Mouse (Mus musculus) C2C12 (cell line): ENCODE measurements around the gene Gm21818. TPM values are rescaled to one million over a fixed set of nuclear protein-coding genes. Genes with fewer than 3 reads are reported as not detected.
"Not testable (repeated sequence)": the region's sequence is repeated elsewhere in the genome, so short reads cannot be mapped to it uniquely, and the experiment has no call there.

Experiments
- H3K27me3 ChIP-seq: one replicate; pipeline ENCODE4 v1.6.1; 2011; ENCODE audit not compliant: control insufficient read depth, insufficient read depth, insufficient read length
- H3K36me3 ChIP-seq: one replicate; pipeline ENCODE4 v1.6.1; 2011; ENCODE audit not compliant: control insufficient read depth, insufficient read depth
- H3K4me3 ChIP-seq: one replicate; pipeline ENCODE4 v1.5.1; 2011; ENCODE audit warnings: mild to moderate bottlenecking, control low read depth; ENCODE audit not compliant: poor library complexity, insufficient read depth, severe bottlenecking
- H3K79me2 ChIP-seq: one replicate; pipeline ENCODE4 v1.6.1; 2011; ENCODE audit not compliant: control insufficient read depth, insufficient read depth
- H3K79me3 ChIP-seq: one replicate; pipeline ENCODE4 v1.6.1; 2011; ENCODE audit warnings: low read depth, control low read depth
- H3ac ChIP-seq: one replicate; pipeline ENCODE3; 2011; ENCODE audit warnings: low read depth; ENCODE audit not compliant: control insufficient read depth, insufficient read length
- long read RNA-seq, 2 experiments: library from polyadenylated mRNA; unstranded; transcript quantifications; one replicate each; pipeline ENCODE4 v2.0.0; 2019 to 2020
- polyA plus RNA-seq: library from polyadenylated mRNA; unstranded; fragments of >200 nt; fragmentation: generic; extraction: Trizol; gene quantifications from one replicate; pipeline ENCODE4 v1.2.1, GENCODE M21; 2012; ENCODE audit warnings: missing spikeins

Gene Gm21818
- polyA plus RNA-seq = not detected
- long read RNA-seq, experiment 1 = 0 reads
- long read RNA-seq, experiment 2 = 0 reads

DNA sequence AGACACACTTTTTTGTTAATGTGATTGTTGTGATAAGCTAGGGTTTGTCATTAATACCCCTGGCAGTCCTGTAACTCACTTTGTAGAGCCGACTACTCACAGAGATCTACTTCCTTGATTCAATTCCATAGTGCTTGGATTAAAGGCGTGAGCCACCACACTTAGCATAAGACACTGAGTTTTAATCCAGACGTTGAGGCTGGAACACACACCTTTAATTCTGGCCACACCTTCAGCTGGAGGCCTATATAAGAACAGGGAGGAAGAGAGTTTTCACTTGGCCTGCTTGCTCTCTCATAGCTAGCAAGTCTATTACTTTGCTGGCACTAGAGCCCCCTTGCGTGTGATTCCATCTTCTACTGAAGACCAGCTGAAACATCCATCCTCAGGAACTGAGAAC lies at the start of gene Gm21818:
Gm21818 (plus strand) TSS at position 301 of the 400 bp plus-strand sequence.
- not testable (repeated sequence) for H3K79me2 ChIP-seq, H3K79me3 ChIP-seq, H3ac ChIP-seq, H3K36me3 ChIP-seq, H3K27me3 ChIP-seq, H3K4me3 ChIP-seq

DNA sequence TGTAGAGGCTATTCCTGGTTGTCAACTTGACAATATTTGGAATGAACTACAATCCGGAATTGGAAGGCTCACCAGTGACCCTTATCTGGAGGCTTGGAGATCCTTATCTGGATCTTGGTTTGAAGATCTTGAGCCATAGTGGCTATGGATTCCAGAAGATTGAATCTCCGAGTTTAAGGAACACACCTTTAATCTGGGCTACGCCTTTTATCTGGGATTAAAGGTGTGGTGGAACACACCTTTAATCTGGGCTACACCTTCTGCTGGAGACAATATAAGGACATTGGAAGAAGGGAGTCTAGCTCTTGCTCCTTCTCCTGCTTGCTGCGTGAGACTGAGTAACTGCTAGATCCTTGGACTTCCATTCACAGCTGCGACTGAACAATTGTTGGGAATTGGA lies 32.3 kb upstream of the Gm21818 start, which contains the start of gene Gm20767:
Gm20767 (plus strand) TSS at position 301 of the 400 bp plus-strand sequence.
- not testable (repeated sequence) for H3K36me3 ChIP-seq, H3K79me2 ChIP-seq, H3ac ChIP-seq, H3K4me3 ChIP-seq, H3K27me3 ChIP-seq, H3K79me3 ChIP-seq

DNA sequence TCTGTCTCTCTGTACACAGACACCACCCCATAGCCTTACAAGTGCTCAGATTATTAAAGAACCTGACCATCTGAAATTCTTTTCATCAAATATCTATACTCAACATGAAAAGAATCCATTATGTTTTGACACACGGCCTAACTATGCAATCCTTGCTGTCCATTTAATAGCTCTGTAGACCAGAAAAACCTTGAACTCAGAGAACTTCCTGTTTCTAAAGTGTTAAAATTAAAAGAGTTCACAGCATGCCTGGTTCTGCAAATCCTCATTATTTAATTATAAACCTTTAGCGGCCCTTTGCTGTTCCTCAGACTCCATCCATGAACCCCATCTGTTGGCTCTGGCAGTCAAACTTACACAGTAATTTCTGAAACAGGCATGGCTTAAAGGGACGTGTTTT lies 29.9 kb upstream of the Gm21818 start:
- H3K79me2 ChIP-seq, H3ac ChIP-seq, H3K36me3 ChIP-seq, H3K79me3 ChIP-seq, H3K4me3 ChIP-seq, H3K27me3 ChIP-seq: not testable (repeated sequence)

DNA sequence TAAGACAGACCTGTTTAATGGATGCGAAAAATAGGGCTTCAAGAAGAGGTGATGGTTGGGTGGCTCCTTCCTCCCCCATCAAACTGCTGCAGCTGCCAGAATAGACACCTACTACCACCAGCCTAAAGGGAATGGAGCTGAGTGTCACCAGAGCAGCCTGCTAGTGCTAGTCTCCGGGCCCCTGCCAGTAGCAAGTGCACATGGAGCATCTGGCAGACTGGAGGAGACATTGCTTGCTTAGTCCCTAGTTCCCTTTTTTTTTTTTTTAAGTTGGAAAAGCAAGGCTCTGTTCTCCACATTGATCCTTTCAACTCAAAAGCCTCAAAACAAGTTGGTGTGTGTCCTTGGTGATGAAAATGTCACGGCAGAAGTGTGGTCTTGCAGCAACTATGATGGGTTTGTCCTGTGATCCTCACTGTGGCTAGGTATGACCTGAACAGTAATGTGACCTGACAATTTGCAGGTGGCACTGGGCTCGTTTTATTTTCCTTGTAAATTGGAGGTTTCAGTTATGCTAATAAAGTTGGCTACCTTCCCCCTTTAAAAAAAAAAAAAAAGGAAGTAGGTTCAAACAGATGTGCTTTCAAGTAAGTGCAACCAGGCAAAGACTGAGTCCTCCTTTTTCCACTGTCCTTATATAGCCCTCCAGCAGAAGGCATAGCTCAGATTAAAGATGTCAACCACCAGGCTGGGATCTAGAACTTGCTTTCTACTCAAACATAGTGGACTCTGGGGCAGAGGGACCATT lies 22.4 kb upstream of the Gm21818 start:
- H3K79me2 ChIP-seq, H3K79me3 ChIP-seq, H3K27me3 ChIP-seq, H3ac ChIP-seq, H3K4me3 ChIP-seq, H3K36me3 ChIP-seq: not testable (repeated sequence)

DNA sequence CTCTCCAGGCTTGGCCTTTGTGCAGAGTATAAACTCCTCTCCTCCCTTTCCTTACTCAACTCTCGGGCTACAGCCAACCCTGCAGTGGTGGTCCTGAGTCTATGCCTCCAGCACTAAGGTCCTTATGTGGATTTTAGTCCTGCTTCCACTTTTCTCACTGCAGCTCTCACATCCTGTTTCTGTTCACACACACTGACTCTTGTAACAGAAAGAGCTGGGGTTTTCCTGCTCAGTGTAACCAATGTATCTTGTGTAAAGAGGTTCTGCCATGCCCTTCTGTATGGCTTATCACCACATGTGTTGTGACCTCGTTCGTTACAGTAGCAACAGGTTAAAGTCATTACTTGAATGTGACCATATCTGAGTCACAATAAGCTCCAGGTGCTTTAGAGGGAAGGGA lies 21.6 kb upstream of the Gm21818 start:
- H3K4me3 ChIP-seq, H3K36me3 ChIP-seq, H3K79me2 ChIP-seq, H3K27me3 ChIP-seq, H3K79me3 ChIP-seq, H3ac ChIP-seq: not testable (repeated sequence)

DNA sequence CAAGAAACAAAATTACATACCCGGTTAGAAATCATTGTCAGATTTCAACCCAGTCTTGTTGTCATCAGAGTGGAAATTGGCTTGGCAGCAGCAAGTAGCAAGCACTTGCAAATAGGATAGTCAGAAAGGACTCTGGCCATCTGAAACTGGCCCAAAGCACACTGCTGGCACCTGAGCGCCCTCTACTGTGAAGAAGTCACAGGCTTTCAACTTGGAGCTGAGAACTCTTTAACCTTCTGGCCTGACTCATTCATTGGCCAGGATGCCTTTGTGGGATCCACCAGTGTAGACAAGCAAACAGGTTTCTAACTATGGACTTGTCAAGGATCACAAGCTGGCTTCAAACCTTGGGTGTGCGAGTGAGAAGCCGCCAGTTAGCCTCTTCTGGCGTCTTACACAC lies 3.9 kb upstream of the Gm21818 start:
- H3K79me2 ChIP-seq, H3K79me3 ChIP-seq, H3K27me3 ChIP-seq, H3K4me3 ChIP-seq, H3K36me3 ChIP-seq, H3ac ChIP-seq: not testable (repeated sequence)

DNA sequence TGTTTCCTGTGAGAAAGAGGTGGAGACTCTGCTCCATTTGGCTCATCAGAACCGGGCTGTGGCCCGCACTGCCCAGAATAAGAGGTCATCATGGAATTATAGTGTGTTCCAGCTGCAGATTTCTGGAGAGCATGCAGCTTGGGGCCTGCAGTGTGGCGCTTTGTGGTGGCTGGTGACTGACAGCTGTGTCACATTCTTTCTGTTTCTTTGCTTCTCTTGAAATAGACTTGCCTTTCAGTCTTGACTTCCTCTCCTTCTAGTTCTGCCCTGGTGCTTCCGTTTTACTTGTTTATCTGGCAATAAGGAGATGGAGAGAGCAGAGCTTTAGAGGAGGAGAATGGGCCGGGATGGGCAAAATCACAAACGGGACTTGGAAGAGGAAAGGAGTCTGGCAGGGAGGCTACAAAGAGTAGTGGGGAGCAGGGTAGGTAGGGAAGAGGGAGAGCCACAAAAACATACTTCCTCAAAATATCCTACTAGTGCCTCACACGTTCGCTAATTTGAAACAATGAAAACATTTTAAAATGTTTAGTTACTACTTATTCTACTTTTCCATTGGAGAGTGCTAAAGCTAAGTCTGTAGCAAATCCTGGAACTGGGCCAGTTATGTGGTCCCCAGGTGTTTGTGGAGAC lies 24.1 kb downstream of the Gm21818 start:
- not testable (repeated sequence) for H3K79me3 ChIP-seq, H3K79me2 ChIP-seq, H3K4me3 ChIP-seq, H3K27me3 ChIP-seq, H3K36me3 ChIP-seq, H3ac ChIP-seq

DNA sequence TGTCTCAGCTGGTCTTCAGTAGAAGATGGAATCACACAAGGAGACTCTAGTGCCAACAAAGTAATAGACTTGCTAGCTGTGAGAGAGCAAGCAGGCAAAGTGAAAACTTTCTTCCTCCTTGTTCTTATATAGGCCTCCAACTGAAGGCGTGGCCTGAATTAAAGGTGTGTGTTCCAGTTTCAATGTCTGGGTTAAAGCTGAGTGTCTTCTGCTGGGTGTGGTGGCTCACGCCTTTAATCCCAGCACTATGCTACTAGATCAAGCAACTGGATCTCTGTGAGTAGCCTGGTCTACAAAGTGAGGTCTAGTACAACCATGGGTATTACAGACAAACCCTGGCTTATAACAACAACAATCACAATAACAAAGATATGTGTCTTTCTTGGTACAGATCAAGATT lies 43.6 kb downstream of the Gm21818 start, which contains the start of gene Gm21762:
Gm21762 (minus strand) TSS at position 101 of the 400 bp plus-strand sequence.
- H3ac ChIP-seq, H3K36me3 ChIP-seq, H3K27me3 ChIP-seq, H3K79me2 ChIP-seq, H3K4me3 ChIP-seq, H3K79me3 ChIP-seq: not testable (repeated sequence)

DNA sequence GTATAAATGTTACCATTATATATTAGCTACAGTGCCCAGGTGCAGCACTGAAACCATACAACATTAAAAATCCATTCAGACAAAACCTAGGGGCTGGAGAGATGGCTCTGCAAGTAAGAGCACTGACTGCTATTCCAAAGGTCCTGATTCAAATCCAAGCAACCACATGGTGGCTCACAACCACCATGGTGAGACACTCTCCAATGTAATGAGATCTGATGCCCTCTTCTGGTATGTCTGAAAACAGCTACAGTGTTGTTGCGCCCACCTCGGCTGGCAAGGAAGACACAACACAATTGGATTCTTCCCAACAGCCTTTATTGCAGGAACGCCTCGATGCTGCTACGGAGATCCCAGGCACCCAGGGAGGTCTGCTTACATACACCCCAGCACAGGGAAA lies 48.7 kb downstream of the Gm21818 start:
- H3K79me2 ChIP-seq, H3K27me3 ChIP-seq, H3K79me3 ChIP-seq, H3K4me3 ChIP-seq, H3K36me3 ChIP-seq, H3ac ChIP-seq: not testable (repeated sequence)

DNA sequence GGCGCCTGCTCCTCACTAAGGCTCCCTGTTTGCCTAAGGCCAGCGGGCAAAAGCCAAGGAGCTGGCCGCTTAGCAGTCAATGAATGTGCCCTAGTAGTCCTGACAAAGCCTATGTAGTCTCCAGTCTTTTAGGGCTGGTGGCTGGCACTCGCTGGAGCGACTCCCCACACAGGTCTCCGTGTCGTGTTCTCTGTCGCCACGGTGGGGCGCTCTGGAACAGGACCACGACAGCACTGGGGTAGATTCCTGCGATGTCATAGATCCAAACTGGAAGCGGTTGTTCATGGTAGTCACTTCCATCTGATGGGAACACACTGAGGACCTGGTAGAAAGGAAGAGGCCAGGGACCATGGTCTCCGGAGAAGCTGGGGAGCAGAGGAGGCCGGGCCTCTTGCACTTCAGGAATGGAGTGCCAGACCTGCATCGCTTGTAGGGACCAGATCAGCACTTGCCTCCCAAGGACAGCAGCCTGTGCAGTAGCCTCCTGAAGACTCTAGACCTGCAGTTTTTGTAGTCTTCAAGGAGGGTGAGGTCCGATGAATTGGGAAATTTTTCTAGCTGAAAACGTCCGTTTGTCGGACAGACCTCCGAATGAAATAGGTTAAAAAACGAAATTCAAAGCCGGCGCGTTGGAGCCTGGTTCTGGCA lies 50.9 kb downstream of the Gm21818 start:
- H3K4me3 ChIP-seq, H3K27me3 ChIP-seq, H3ac ChIP-seq, H3K79me2 ChIP-seq, H3K79me3 ChIP-seq, H3K36me3 ChIP-seq: not testable (repeated sequence)
